Mouse (Mus musculus) mouse embryonic stem cell (cell line): ENCODE results near the gene Tpst2.

ENCODE experiments used
- in situ Hi-C, 2 experiments: fragments of 300-500 bp; cut with MboI; formaldehyde crosslinking; loops; 1 replicate in 1 of 2; 3 replicates in 1 of 2; pipeline ENCODE4 v1.14.3; 2019 to 2020; ENCODE audit warnings: low sequenced_read_pairs in 2 of 2, low pct_unique_long_range_greater_than_20kb in 1 of 2, mixed read lengths in 1 of 2; ENCODE audit not compliant: unreplicated experiment in 1 of 2

The Tpst2 gene

DNA sequence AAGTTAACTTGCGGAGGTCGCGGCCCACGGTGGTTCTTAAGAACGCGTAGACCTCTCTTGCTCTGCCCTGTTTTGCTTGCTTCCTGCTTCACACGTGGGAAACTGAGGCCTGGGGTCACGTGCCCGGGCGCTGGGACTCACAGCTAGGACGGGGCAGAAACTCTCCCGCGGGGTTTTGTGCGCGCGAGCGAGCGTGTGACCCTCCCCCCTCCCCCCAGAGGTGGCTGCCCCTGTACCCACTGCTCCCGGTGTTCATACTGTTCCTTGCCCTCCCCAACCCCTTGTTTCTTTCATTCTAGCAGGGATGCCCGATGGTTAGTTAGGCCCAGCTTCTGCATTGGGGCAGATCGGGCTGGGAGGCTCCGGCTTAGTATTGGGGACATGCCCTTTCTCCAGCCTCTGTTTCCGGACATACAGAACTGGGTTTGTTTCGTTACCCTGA is 437 bp downstream of the Tpst2 start:
- in situ Hi-C loops = no loop called here

DNA sequence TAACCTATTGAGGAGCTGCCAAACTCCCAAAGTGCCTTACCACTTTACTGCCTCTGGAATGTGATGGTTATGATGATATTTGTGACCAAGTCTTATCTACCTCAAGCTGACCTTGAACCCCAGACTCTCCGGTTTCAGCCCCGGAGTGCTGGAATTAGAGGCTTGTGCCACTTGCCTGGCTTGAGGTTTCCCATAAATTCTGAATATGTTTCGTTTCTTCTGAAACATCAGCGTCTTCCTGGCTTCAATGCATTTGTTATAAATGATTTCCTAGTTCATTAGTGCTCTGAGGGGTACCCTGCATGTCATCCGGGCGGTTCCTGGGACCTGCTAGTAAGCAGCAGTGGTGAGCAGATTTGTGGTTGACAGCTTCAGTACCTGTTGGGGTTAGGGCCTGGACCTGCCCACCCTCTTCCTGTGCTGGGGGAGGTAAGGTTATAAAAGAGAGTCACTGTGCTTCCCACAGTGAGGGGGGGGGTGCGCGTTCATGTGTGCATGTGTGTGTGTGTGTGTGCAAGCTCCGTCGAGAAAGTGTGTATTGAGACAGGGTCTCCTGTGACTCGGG is 1.5 kb downstream of the Tpst2 start:
- in situ Hi-C loops = no loop called here

- in situ Hi-C loops = no loop called here
These were observed 2.9 kb downstream of the Tpst2 start for GRCm38 (mm10) chr5:112279181-112280021.

- in situ Hi-C loops = no loop called here
These were observed 3.7 kb downstream of the Tpst2 start for GRCm38 (mm10) chr5:112280151-112280550.

DNA sequence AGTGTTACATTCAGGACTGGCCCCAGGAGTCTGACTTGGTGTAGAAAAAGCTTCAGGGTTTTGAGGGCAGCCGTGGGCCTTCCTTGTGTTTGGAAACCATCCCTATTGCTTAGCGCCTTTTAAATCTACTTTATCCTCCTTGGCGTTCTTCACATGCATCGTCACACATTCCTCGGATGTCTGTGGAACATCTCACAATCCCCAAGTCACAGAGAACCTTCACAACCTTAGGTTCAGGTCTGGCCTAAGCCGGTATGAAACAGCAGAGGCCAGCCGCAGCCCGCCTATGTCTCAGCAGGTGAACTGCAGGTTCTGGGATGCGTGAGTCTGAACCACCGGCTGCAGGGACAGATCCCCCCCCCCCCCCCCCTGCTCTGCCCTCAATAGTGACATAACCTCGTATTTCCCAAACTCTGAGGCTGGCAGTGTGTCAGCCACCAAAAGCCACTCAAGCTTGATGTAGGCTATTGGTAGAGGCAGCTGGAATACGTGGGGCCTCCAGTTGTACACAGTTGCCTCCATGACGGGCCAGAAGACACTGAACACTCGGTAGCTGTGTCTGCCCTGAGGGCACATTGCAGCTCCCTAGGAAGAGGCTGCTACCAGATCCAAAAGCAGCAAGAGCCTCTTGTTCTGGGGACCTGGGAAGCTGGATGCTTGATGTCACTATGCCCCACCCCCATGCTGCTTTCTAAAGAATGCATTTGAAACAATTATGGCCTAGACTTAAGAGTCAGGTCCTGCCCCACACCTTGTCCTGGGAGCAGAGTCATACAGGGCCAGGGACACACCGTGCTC is 4.6 kb downstream of the Tpst2 start:
- in situ Hi-C loops = no loop called here

- in situ Hi-C loops = no loop called here
These were observed 5.2 kb downstream of the Tpst2 start for GRCm38 (mm10) chr5:112281676-112282075.

GRCm38 (mm10) chr5:112282123-112282779 is 5.8 kb downstream of the Tpst2 start:
- in situ Hi-C loops = no loop called here

- in situ Hi-C loops = no loop called here
These were observed 6.4 kb downstream of the Tpst2 start for GRCm38 (mm10) chr5:112282780-112283482.

GRCm38 (mm10) chr5:112283543-112284202 is 7.2 kb downstream of the Tpst2 start:
- in situ Hi-C loops = no loop called here

DNA sequence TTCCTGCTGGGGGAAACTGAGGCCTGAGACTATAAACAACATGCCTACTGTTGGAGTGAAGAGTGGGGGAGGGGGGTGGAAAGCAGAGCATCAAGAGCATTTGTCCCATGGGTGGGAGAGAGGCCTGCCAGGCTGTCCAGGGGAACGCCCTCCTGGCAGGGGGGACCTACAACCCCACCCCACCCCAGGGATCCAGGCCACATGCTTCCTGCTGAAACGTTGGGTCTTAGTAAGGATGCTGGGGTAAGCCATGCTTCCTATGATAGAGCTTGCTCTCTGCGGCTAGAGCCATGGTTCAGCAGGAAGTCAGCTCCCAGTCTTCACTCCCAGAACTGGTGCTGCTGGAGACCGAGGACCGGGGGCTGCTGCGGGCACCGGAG is 7.7 kb downstream of the Tpst2 start:
- in situ Hi-C loops = no loop called here

DNA sequence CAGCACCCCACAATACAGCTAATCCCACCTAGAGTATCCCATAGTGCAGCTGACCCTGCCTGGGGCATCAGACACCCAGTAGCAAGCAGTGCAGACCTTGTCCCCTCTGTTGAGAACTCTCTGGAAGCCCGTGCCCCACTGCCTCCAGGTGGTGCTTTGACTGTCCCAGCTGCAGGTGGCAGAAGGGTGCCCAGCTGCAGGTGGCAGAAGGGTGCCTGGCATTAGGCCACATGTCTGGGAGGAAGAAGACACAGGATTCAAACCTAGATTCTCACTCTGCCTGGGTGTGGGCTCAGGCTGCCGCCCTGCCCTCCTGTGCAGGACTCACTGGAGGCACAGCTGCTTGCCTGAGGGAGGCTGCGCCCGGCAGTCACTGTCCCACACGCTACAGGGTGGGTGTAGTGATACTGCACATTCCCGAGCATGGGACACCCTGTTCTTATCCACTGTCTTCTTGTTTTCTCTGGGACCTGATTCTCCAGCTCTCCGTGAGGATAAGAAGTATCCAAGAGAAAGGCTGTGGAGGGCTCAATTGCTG is 9.1 kb downstream of the Tpst2 start:
- in situ Hi-C loops = no loop called here

DNA sequence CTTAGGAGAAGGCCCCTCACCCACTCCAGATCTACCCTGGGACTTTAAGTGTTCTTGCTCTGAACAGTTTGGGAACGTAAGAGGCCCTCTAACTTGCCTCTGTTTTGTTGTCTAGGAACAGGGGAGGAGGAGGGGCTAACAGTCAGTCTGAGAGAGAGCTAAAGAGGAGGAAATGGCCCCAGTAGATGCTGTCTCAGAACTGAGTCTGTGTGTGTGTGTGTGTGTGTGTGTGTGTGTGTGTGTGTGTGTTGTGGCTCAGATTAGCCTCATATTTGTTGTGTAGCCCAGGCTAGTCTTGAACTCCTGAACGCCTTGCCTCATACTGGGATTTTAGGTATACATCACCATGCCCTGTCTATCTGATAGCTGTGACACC is 10.1 kb downstream of the Tpst2 start:
- in situ Hi-C loops = no loop called here

DNA sequence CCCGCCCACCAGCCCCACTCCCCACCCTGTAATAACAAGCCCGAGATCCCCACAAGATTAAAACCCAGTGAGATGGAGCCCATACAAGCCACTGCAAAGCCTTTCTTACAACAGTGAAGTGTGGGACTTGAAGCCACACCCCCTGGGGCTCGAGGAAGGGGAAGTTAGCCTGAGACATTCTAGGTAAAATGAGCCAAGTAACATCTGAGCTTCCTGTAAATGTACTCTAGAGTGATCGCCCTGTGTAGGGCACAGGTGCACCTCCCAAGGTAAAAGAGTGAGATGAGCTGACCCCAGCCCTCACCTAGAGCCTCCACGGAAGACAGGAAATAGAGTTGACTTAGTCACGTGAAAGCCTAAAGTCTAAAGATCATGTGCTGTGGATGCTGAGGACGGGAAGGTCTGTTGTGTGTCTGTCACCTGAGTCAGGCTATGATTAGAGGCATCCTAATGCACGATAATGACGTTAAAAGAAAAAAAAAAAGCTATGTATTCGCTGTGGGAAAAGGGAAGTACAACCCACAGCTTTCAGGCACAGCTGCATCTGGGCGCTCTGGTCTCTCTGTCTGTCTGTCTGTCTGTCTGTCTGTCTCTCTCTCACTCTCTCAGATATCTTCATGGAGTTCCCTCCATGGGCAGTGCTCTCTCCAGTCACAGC is 10.6 kb downstream of the Tpst2 start:
- in situ Hi-C loops = no loop called here

GRCm38 (mm10) chr5:112287652-112288051 is 11.2 kb downstream of the Tpst2 start:
- in situ Hi-C loops = no loop called here

GRCm38 (mm10) chr5:112288193-112289141 is 12.0 kb downstream of the Tpst2 start:
- in situ Hi-C loops = no loop called here

DNA sequence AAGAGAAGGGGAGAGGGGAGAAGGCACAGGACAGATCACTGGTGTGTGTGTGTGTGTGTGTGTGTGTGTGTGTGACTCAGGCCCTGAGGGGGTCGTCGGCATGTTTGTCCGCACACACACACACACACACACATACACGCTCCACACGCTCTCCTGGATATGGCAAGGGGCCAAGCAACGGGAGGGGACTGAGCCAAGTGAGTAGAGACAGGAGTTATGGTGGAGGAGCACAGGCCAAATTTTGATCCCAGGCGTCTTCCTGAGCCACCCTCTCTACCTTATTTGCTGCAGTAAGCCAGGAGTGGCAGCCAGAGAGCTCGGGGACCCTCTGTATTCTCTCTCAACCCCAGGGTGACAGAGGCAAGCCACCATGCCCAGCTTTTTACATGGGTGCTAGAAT is 12.7 kb downstream of the Tpst2 start:
- in situ Hi-C loops = no loop called here
